Mouse (Mus musculus) midbrain, embryonic 16.5 days (tissue): ENCODE measurements around the gene Fblim1. TPM values are rescaled to one million over a fixed set of nuclear protein-coding genes. Genes with fewer than 3 reads are reported as not detected.

ENCODE experiments used
- ATAC-seq: fragments of 200-750 bp; cut with Nextera tagmentation; 2 replicates; pipeline ENCODE4 v1.8.0; 2017; ENCODE audit warnings: moderate TSS enrichment
- H3K27ac ChIP-seq: fragments of 300-500 bp; sonication (generic); 2 replicates; pipeline ENCODE4 v1.5.1; 2014; ENCODE audit warnings: mild to moderate bottlenecking, low read length, mixed read lengths
- H3K27me3 ChIP-seq: fragments of 300-500 bp; sonication (generic); 2 replicates; pipeline ENCODE4 v1.6.1; 2014; ENCODE audit warnings: low read depth, low read length, mixed read lengths; ENCODE audit not compliant: control insufficient read depth, insufficient read depth
- H3K36me3 ChIP-seq: fragments of 300-500 bp; sonication (generic); 2 replicates; pipeline ENCODE4 v1.6.1; 2014; ENCODE audit warnings: mild to moderate bottlenecking, low read length, moderate library complexity, mixed read lengths; ENCODE audit not compliant: control insufficient read depth, insufficient read depth
- H3K4me1 ChIP-seq: fragments of 300-500 bp; sonication (generic); 2 replicates; pipeline ENCODE4 v1.6.1; 2014; ENCODE audit warnings: mild to moderate bottlenecking, low read length, mixed read lengths; ENCODE audit not compliant: control insufficient read depth, insufficient read depth
- H3K4me2 ChIP-seq: fragments of 300-500 bp; sonication (generic); 2 replicates; pipeline ENCODE4 v1.6.1; 2014; ENCODE audit warnings: mild to moderate bottlenecking, low read length, mixed read lengths
- H3K4me3 ChIP-seq: fragments of 300-500 bp; sonication (generic); 2 replicates; pipeline ENCODE4 v1.5.1; 2014; ENCODE audit warnings: low read depth, mild to moderate bottlenecking, low read length, moderate library complexity, mixed read lengths
- H3K9ac ChIP-seq: fragments of 300-500 bp; sonication (generic); 2 replicates; pipeline ENCODE4 v1.6.1; 2014; ENCODE audit warnings: low read depth, low read length, mixed read lengths
- H3K9me3 ChIP-seq: fragments of 300-500 bp; sonication (generic); replicated peaks from 2 replicates; pipeline ENCODE4 v1.6.1; 2014; ENCODE audit warnings: mild to moderate bottlenecking, low read length, mixed read lengths; ENCODE audit not compliant: control insufficient read depth, poor library complexity, severe bottlenecking
- WGBS: fragments of 180-500 bp; shearing (Covaris S2); extraction: QIAGEN DNeasy Blood & Tissue Kit; methylation state at CpG from one replicate; pipeline ENCODE4 v1.1.7; 2014; 5-methylcytosine and 5-hydroxymethylcytosine counted together
- polyA plus RNA-seq: library from polyadenylated mRNA; unstranded; fragments of >200 nt; fragmentation: Nextera tagmentation; extraction: Ambion mirVana; gene quantifications from 2 replicates; pipeline ENCODE4 v1.2.1, GENCODE M21; 2015

Gene Fblim1
- polyA plus RNA-seq, 1 experiment from 2014 or later: 35.6 TPM

GRCm38 (mm10) chr4:141538408-141539212 is 67.3 kb downstream of the Fblim1 start, which contains the start of gene Spen:
TSS of gene Spen (minus strand) at chr4:141538597.
- 1% methylated on average over 58 of the region's 88 CpGs for WGBS
- peak within 1 kb of the TSS; percentile 92 for H3K9ac ChIP-seq

DNA sequence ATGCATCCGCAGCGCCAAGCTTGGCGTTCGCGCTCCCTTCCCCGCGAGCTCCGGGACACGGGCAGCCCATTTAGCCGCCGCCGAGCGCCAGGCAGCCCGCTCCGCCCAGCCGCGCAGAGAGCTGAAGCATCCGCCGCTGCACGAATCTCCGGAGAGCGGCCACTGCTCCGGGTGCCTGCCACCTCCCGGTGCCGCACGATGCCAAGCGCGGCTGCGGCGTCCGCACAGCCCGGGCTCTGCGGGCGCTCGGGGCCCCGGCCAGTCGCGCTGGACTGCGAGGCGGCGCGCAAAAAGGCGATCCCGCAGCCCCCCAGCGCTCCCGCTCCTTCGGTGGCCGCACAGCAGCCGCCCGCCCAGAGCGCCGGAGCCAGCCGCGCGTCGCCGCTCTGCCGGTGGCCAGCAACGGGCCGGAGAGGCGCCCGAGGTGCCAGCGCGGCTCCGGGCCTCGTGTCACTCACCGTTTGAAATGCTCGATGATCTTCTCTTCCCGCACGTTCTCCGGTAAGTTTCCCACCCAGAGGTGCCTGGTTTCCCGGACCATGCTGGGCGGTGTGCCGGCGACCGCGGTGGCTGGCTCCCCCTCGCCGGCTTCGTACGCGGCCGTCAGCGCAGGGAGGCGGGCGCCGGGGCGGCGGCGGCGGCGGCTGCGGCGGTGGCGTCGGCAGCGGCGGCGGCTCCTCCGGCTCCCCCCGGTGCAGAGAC is 68.0 kb downstream of the Fblim1 start:
- Histone ChIP-seq H3K36me3 (no peaks in the 10 kb centered on the region), H3K27me3 (no peaks in the 10 kb centered on the region), H3K9me3 (no peaks in the 10 kb centered on the region), H3K4me1 (peaks cover 37% of the 10 kb centered on the region), H3K9ac (peak overlapping the region; percentile 92), H3K4me3 (peak overlapping the region; percentile 96), H3K4me2 (peak overlapping the region; percentile 79), H3K27ac (peak overlapping the region; percentile 95)
- peak; percentile 9 for ATAC-seq
- WGBS: under 1% methylated on average over 76 of the region's 101 CpGs

More at GRCm38 (mm10) chr4:141538408-141539212, 67.3 kb downstream of the Fblim1 start, which contains the start of gene Spen:
- H3K27me3 ChIP-seq: no peaks in the 10 kb centered on the region
- H3K4me3 ChIP-seq: peak within 1 kb of the TSS; percentile 96
- peak; percentile 84 for ATAC-seq
- H3K9me3 ChIP-seq: no peaks in the 10 kb centered on the region
- H3K36me3 ChIP-seq: no peaks in the 10 kb centered on the region
- H3K4me1 ChIP-seq: peaks cover 29% of the 10 kb centered on the region
- H3K4me2 ChIP-seq: peak within 1 kb of the TSS; percentile 79
- H3K27ac ChIP-seq: peak within 1 kb of the TSS; percentile 95

GRCm38 (mm10) chr4:141537226-141537610 is 68.7 kb downstream of the Fblim1 start:
- peak overlapping the region; percentile 95 for H3K27ac ChIP-seq
- peak overlapping the region; percentile 96 for H3K4me3 ChIP-seq
- H3K27me3 ChIP-seq: no peaks in the 10 kb centered on the region
- peaks cover 38% of the 10 kb centered on the region for H3K4me1 ChIP-seq
- no peaks in the 10 kb centered on the region for H3K36me3 ChIP-seq
- under 1% methylated on average over 14 of the region's 14 CpGs for WGBS
- peak overlapping the region; percentile 92 for H3K9ac ChIP-seq
- no peaks in the 10 kb centered on the region for H3K9me3 ChIP-seq
- ATAC-seq: no peak
- H3K4me2 ChIP-seq: peak overlapping the region; percentile 79

GRCm38 (mm10) chr4:141536291-141537225 is 69.3 kb downstream of the Fblim1 start:
- H3K4me3 ChIP-seq: peak overlapping the region; percentile 96
- ATAC-seq: peak; percentile 52
- no peaks in the 10 kb centered on the region for H3K9me3 ChIP-seq
- peaks cover 35% of the 10 kb centered on the region for H3K4me1 ChIP-seq
- H3K4me2 ChIP-seq: peak overlapping the region; percentile 79
- H3K27ac ChIP-seq: peak overlapping the region; percentile 95
- peak overlapping the region; percentile 92 for H3K9ac ChIP-seq
- H3K27me3 ChIP-seq: no peaks in the 10 kb centered on the region
- under 1% methylated on average over 61 of the region's 61 CpGs for WGBS
- no peaks in the 10 kb centered on the region for H3K36me3 ChIP-seq

- Histone ChIP-seq H3K4me2 (peak overlapping the region; percentile 79), H3K27me3 (no peaks in the 10 kb centered on the region), H3K4me1 (peaks cover 35% of the 10 kb centered on the region), H3K27ac (peak overlapping the region; percentile 95), H3K36me3 (no peaks in the 10 kb centered on the region; the same call in 1 of the 2 replicates), H3K9me3 (no peaks in the 10 kb centered on the region; the same call in 1 of the 2 replicates), H3K9ac (peak overlapping the region; percentile 92), H3K4me3 (peak overlapping the region; percentile 96)
- 4% methylated on average over 8 of the region's 11 CpGs for WGBS
- ATAC-seq: no peak
These were observed 70.8 kb downstream of the Fblim1 start for GRCm38 (mm10) chr4:141534947-141535680.

DNA sequence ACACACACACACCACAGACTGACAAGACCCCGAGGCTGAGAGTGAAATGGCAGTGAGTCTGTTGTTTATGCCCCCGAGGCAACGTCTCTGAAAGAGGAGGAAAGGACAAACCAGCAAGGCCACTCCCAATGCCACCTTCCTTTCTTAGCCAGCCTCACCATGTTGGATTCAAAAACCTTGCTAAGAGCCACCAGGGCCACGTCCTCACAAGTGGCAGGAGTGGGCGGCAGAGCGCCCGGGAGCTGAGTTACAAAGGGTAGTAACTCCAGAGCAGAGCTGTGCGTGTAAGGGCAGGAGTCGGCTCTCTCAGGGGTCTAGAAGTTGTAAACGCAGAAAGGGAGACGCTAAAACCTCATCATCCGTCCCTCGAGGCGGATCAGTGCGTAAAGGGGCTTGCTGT is 74.9 kb downstream of the Fblim1 start:
- Histone ChIP-seq H3K27me3 (no peaks in the 10 kb centered on the region), H3K36me3 (no peaks in the 10 kb centered on the region; the same call in 1 of the 2 replicates), H3K4me2 (no peak overlapping the region), H3K4me3 (no peak overlapping the region), H3K4me1 (peaks cover 29% of the 10 kb centered on the region), H3K9me3 (no peaks in the 10 kb centered on the region; the same call in 1 of the 2 replicates), H3K9ac (no peak overlapping the region), H3K27ac (no peak overlapping the region)
- ATAC-seq: no peak
- 76% methylated on average over 15 of the region's 15 CpGs for WGBS

DNA sequence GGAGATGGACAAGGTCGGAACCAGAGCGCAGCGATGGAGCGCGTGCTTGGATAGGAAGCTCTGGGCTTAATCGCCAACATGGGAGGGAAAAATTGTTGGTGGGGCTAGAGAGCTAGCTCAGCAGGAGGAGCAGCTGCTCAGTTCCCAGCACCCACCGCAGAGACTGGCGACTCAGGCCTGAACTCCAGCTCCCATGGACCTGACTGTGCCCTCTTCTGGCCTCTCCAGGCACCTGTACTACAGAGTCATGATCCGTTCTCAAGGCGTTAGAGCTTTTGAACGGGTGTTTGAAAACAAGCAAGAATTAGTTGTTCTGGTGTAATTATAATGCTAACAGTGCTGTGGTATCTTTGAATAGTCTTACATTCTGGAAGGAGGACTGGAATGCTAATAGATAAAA is 77.0 kb downstream of the Fblim1 start:
- Histone ChIP-seq H3K9me3 (no peaks in the 10 kb centered on the region; the same call in 1 of the 2 replicates), H3K27ac (no peak overlapping the region), H3K4me1 (peaks cover 12% of the 10 kb centered on the region), H3K9ac (no peak overlapping the region), H3K36me3 (no peaks in the 10 kb centered on the region; the same call in 1 of the 2 replicates), H3K4me2 (no peak overlapping the region), H3K27me3 (no peaks in the 10 kb centered on the region), H3K4me3 (no peak overlapping the region)
- 83% methylated on average over 11 of the region's 11 CpGs for WGBS
- no peak for ATAC-seq
